Mouse (Mus musculus) midbrain, embryonic 16.5 days (tissue): ENCODE data around the gene Synpr. TPM values are rescaled to one million over a fixed set of nuclear protein-coding genes. Genes with fewer than 3 reads are reported as not detected.

Experiments used
- ATAC-seq: fragments of 200-750 bp; cut with Nextera tagmentation; 2 replicates; pipeline ENCODE4 v1.8.0; 2017; ENCODE audit warnings: moderate TSS enrichment
- H3K27ac ChIP-seq: fragments of 300-500 bp; sonication (generic); 2 replicates; pipeline ENCODE4 v1.5.1; 2014; ENCODE audit warnings: mild to moderate bottlenecking, low read length, mixed read lengths
- H3K27me3 ChIP-seq: fragments of 300-500 bp; sonication (generic); 2 replicates; pipeline ENCODE4 v1.6.1; 2014; ENCODE audit warnings: low read depth, low read length, mixed read lengths; ENCODE audit not compliant: control insufficient read depth, insufficient read depth
- H3K36me3 ChIP-seq: fragments of 300-500 bp; sonication (generic); 2 replicates; pipeline ENCODE4 v1.6.1; 2014; ENCODE audit warnings: mild to moderate bottlenecking, low read length, moderate library complexity, mixed read lengths; ENCODE audit not compliant: control insufficient read depth, insufficient read depth
- H3K4me1 ChIP-seq: fragments of 300-500 bp; sonication (generic); 2 replicates; pipeline ENCODE4 v1.6.1; 2014; ENCODE audit warnings: mild to moderate bottlenecking, low read length, mixed read lengths; ENCODE audit not compliant: control insufficient read depth, insufficient read depth
- H3K4me2 ChIP-seq: fragments of 300-500 bp; sonication (generic); 2 replicates; pipeline ENCODE4 v1.6.1; 2014; ENCODE audit warnings: mild to moderate bottlenecking, low read length, mixed read lengths
- H3K4me3 ChIP-seq: fragments of 300-500 bp; sonication (generic); 2 replicates; pipeline ENCODE4 v1.5.1; 2014; ENCODE audit warnings: low read depth, mild to moderate bottlenecking, low read length, moderate library complexity, mixed read lengths
- H3K9ac ChIP-seq: fragments of 300-500 bp; sonication (generic); 2 replicates; pipeline ENCODE4 v1.6.1; 2014; ENCODE audit warnings: low read depth, low read length, mixed read lengths
- H3K9me3 ChIP-seq: fragments of 300-500 bp; sonication (generic); replicated peaks from 2 replicates; pipeline ENCODE4 v1.6.1; 2014; ENCODE audit warnings: mild to moderate bottlenecking, low read length, mixed read lengths; ENCODE audit not compliant: control insufficient read depth, poor library complexity, severe bottlenecking
- WGBS: fragments of 180-500 bp; shearing (Covaris S2); extraction: QIAGEN DNeasy Blood & Tissue Kit; methylation state at CpG from one replicate; pipeline ENCODE4 v1.1.7; 2014; 5-methylcytosine and 5-hydroxymethylcytosine counted together
- polyA plus RNA-seq: library from polyadenylated mRNA; unstranded; fragments of >200 nt; fragmentation: Nextera tagmentation; extraction: Ambion mirVana; gene quantifications from 2 replicates; pipeline ENCODE4 v1.2.1, GENCODE M21; 2015

Synpr gene
- polyA plus RNA-seq, 1 experiment from 2014 or later = 45.9 TPM

GRCm38 (mm10) chr14:13368309-13368708 lies 83.7 kb downstream of the Synpr start:
- Histone ChIP-seq H3K4me1 (no peaks in the 10 kb centered on the region), H3K9ac (no peak overlapping the region), H3K4me2 (no peak overlapping the region), H3K4me3 (no peak overlapping the region), H3K27me3 (no peaks in the 10 kb centered on the region), H3K9me3 (no peaks in the 10 kb centered on the region), H3K27ac (no peak overlapping the region), H3K36me3 (no peaks in the 10 kb centered on the region)
- ATAC-seq = no peak
- WGBS = 81% methylated on average over 3 of the region's 3 CpGs

DNA sequence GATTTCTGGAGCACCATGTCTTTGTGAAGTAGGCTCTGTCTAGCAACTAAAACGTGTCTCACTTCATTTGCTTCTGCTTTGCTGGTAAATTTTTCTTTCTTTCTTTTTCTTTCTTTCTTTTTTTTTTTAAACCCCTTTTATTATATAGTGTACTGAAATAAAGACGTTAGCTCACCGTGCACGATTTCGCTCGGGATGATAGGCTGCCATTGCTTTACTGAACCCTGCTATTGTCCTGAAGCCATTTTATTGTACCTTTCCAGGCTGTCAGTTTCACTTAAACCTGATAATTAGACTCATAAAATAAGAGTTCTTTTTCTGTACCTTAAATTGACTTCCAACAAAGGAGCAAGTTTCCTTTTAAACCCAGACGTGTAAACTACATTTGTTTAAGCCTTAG lies 104.5 kb downstream of the Synpr start:
- no peaks in the 10 kb centered on the region for H3K4me1 ChIP-seq
- WGBS = 52% methylated on average over 7 of the region's 7 CpGs
- no peak overlapping the region for H3K27ac ChIP-seq
- no peak overlapping the region for H3K4me3 ChIP-seq
- H3K4me2 ChIP-seq = no peak overlapping the region
- ATAC-seq = no peak
- H3K27me3 ChIP-seq = no peaks in the 10 kb centered on the region
- H3K9me3 ChIP-seq = no peaks in the 10 kb centered on the region
- no peak overlapping the region for H3K9ac ChIP-seq
- no peaks in the 10 kb centered on the region for H3K36me3 ChIP-seq

DNA sequence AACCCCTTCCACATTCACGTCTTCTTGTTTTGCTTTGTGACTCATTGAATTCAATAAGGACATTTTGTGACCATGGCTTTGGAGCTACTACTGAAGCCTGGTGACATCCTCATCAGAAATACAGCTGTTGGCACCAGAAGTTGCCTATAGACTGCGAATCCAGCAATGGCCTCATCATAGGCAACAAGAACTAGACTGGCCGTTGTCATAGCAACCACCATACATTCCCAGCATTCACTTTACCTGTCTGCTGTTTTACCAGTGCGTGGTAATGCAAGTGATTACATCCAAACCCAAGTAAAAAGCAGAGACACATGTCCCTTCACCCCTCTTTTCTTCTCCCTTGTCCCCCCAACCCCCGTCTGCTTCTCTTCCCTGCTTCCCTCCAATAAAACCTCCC lies 105.4 kb downstream of the Synpr start:
- Histone ChIP-seq H3K4me1 (no peaks in the 10 kb centered on the region), H3K4me2 (no peak overlapping the region), H3K36me3 (no peaks in the 10 kb centered on the region), H3K27ac (no peak overlapping the region), H3K9ac (no peak overlapping the region), H3K9me3 (no peaks in the 10 kb centered on the region), H3K4me3 (no peak overlapping the region), H3K27me3 (no peaks in the 10 kb centered on the region)
- peak; percentile 77 for ATAC-seq
- WGBS = 73% methylated on average over 5 of the region's 5 CpGs

- no peaks in the 10 kb centered on the region for H3K36me3 ChIP-seq
- no peaks in the 10 kb centered on the region for H3K27me3 ChIP-seq
- H3K9me3 ChIP-seq = no peaks in the 10 kb centered on the region
- ATAC-seq = no peak
- H3K4me3 ChIP-seq = no peak overlapping the region
- H3K27ac ChIP-seq = no peak overlapping the region
- 54% methylated on average over 6 of the region's 6 CpGs for WGBS
- H3K4me1 ChIP-seq = no peaks in the 10 kb centered on the region
- no peak overlapping the region for H3K9ac ChIP-seq
- H3K4me2 ChIP-seq = no peak overlapping the region
Observed at GRCm38 (mm10) chr14:13399226-13400020, 114.8 kb downstream of the Synpr start.

DNA sequence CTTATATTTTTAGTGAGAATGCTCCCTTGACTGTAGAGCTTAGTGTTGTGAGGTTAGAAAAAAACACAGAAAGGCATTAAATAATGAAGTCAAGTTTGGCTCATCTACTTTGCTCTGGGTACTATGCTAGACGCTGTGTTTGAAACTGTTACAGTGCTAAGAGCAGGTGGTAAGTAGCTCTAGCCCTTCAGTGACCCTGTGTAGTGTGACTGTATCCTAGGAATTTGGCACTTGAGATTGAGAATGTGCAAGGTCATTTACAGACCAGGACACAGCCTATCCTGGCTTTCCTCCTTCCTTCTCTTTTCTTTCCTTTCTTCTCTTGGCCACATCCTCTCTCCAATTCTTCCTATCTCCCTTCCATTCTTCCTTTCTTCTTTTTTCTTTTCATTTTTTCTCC lies 127.1 kb downstream of the Synpr start:
- Histone ChIP-seq H3K9ac (no peak overlapping the region), H3K27me3 (no peaks in the 10 kb centered on the region), H3K4me1 (no peaks in the 10 kb centered on the region), H3K36me3 (no peaks in the 10 kb centered on the region), H3K4me2 (no peak overlapping the region), H3K9me3 (no peaks in the 10 kb centered on the region), H3K27ac (no peak overlapping the region), H3K4me3 (no peak overlapping the region)
- no peak for ATAC-seq
- WGBS = 70% methylated on average over 1 of the region's 1 CpGs

GRCm38 (mm10) chr14:13440723-13441122 lies 156.1 kb downstream of the Synpr start:
- Histone ChIP-seq H3K4me3 (no peak overlapping the region), H3K9ac (no peak overlapping the region), H3K9me3 (no peaks in the 10 kb centered on the region), H3K36me3 (no peaks in the 10 kb centered on the region), H3K27ac (no peak overlapping the region), H3K4me2 (no peak overlapping the region), H3K27me3 (no peaks in the 10 kb centered on the region), H3K4me1 (no peaks in the 10 kb centered on the region)
- WGBS = 86% methylated on average over 6 of the region's 6 CpGs
- ATAC-seq = no peak

- Histone ChIP-seq H3K9me3 (no peaks in the 10 kb centered on the region), H3K27me3 (no peaks in the 10 kb centered on the region), H3K9ac (no peak overlapping the region), H3K4me2 (no peak overlapping the region), H3K4me3 (no peak overlapping the region), H3K4me1 (no peaks in the 10 kb centered on the region), H3K36me3 (no peaks in the 10 kb centered on the region), H3K27ac (no peak overlapping the region)
- ATAC-seq = no peak
- 2% methylated on average over 2 of the region's 2 CpGs for WGBS
Observed at GRCm38 (mm10) chr14:13444908-13445307, 160.3 kb downstream of the Synpr start.

- peak overlapping the region; percentile 7 for H3K4me3 ChIP-seq
- H3K4me2 ChIP-seq = peak overlapping the region; percentile 25; the same call in 1 of the 2 replicates
- H3K27ac ChIP-seq = peak overlapping the region; percentile 32; the same call in 1 of the 2 replicates
Observed at GRCm38 (mm10) chr14:13453461-13454204, 169.1 kb downstream of the Synpr start.

DNA sequence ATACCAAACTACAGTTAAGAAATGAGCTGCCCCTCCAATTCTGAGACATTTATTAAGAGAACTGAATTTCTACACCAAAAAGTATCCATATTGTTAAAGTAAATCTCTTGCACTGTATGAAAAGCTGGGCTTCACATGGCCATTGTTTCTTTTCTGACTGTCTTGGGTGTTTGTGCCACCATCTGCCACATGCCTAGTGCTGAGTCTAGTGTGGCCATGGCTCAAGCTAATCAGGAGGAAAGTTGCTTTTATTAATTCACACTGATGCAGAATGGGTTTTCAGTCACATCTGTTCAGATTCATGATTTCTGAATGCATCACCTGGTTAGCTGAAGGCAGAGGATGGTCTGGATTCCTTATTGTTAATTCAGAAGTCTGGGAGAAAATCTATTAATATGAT lies 170.4 kb downstream of the Synpr start:
- Histone ChIP-seq H3K27me3 (no peaks in the 10 kb centered on the region), H3K4me3 (no peak overlapping the region), H3K36me3 (no peaks in the 10 kb centered on the region), H3K9ac (no peak overlapping the region), H3K9me3 (no peaks in the 10 kb centered on the region), H3K27ac (no peak overlapping the region), H3K4me1 (peaks cover 11% of the 10 kb centered on the region; the same call in 1 of the 2 replicates), H3K4me2 (0 out of 2 replicates have a peak overlapping the region, but pooled peaks have one; percentile 14)
- ATAC-seq = no peak

More at GRCm38 (mm10) chr14:13453461-13454204, 169.1 kb downstream of the Synpr start:
- Histone ChIP-seq H3K9ac (no peak overlapping the region), H3K9me3 (no peaks in the 10 kb centered on the region), H3K27me3 (no peaks in the 10 kb centered on the region), H3K4me1 (peaks cover 11% of the 10 kb centered on the region; the same call in 1 of the 2 replicates), H3K36me3 (no peaks in the 10 kb centered on the region)
- WGBS = 35% methylated on average over 3 of the region's 3 CpGs
- ATAC-seq = peak; percentile 49
